Mouse (Mus musculus) neural tube, embryonic 15.5 days (tissue): Measurements from ENCODE around the gene Iqgap2. TPM values are rescaled to one million over a fixed set of nuclear protein-coding genes. Genes with fewer than 3 reads are reported as not detected.

Source experiments
- ATAC-seq: fragments of 200-750 bp; cut with Nextera tagmentation; 2 replicates; pipeline ENCODE4 v1.8.0; 2017; ENCODE audit warnings: mild to moderate bottlenecking, moderate TSS enrichment, moderate library complexity; ENCODE audit not compliant: low FRiP score
- H3K27ac ChIP-seq: fragments of 300-500 bp; sonication (generic); replicated peaks from 2 replicates; pipeline ENCODE4 v1.5.1; 2015; ENCODE audit warnings: mild to moderate bottlenecking, inconsistent platforms
- H3K27me3 ChIP-seq: fragments of 300-500 bp; sonication (generic); replicated peaks from 2 replicates; pipeline ENCODE4 v1.6.1; 2015; ENCODE audit warnings: inconsistent platforms
- H3K36me3 ChIP-seq: fragments of 300-500 bp; sonication (generic); 2 replicates; pipeline ENCODE4 v1.6.1; 2015; ENCODE audit warnings: inconsistent platforms
- H3K4me1 ChIP-seq: fragments of 300-500 bp; sonication (generic); 2 replicates; pipeline ENCODE4 v1.6.1; 2015; ENCODE audit warnings: inconsistent platforms
- H3K4me2 ChIP-seq: fragments of 300-500 bp; sonication (generic); 2 replicates; pipeline ENCODE4 v1.6.1; 2015; ENCODE audit warnings: inconsistent platforms, mild to moderate bottlenecking, moderate library complexity
- H3K4me3 ChIP-seq: fragments of 300-500 bp; sonication (generic); replicated peaks from 2 replicates; pipeline ENCODE4 v1.5.1; 2015; ENCODE audit warnings: mild to moderate bottlenecking, inconsistent platforms
- H3K9ac ChIP-seq: fragments of 300-500 bp; sonication (generic); replicated peaks from 2 replicates; pipeline ENCODE4 v1.6.1; 2015; ENCODE audit warnings: mild to moderate bottlenecking, inconsistent platforms
- H3K9me3 ChIP-seq: fragments of 300-500 bp; sonication (generic); replicated peaks from 2 replicates; pipeline ENCODE4 v1.6.1; 2016; ENCODE audit warnings: inconsistent platforms
- WGBS: fragments of 180-500 bp; shearing (Covaris S2); methylation state at CpG from one replicate; pipeline ENCODE4 v1.1.7; 2015; ENCODE audit warnings: mixed read lengths; 5-methylcytosine and 5-hydroxymethylcytosine counted together
- polyA plus RNA-seq: library from polyadenylated mRNA; unstranded; fragments of >200 nt; fragmentation: Nextera tagmentation; extraction: Ambion mirVana; gene quantifications from 2 replicates; pipeline ENCODE4 v1.2.1, GENCODE M21; 2015

Iqgap2 gene
- polyA plus RNA-seq, 1 experiment from 2014 or later, result 1.9 TPM

GRCm38 (mm10) chr13:95607019-95607418, 284.7 kb downstream of the Iqgap2 start:
- 95% methylated on average over 8 of the region's 8 CpGs for WGBS
- peaks cover 3% of the 10 kb centered on the region; the same call in 1 of the 2 replicates for H3K9me3 ChIP-seq
- no peaks in the 10 kb centered on the region for H3K4me1 ChIP-seq
- no peak overlapping the region for H3K9ac ChIP-seq
- H3K4me2 ChIP-seq, result no peak overlapping the region
- H3K4me3 ChIP-seq, result no peak overlapping the region
- peaks cover 36% of the 10 kb centered on the region for H3K36me3 ChIP-seq
- no peak overlapping the region for H3K27ac ChIP-seq
- ATAC-seq, result no peak
- H3K27me3 ChIP-seq, result no peaks in the 10 kb centered on the region

GRCm38 (mm10) chr13:95604288-95604687, 287.4 kb downstream of the Iqgap2 start:
- Histone ChIP-seq H3K4me3 (no peak overlapping the region), H3K4me1 (no peaks in the 10 kb centered on the region), H3K9ac (no peak overlapping the region), H3K36me3 (peaks cover 38% of the 10 kb centered on the region), H3K9me3 (peaks cover 3% of the 10 kb centered on the region; the same call in 1 of the 2 replicates), H3K27me3 (no peaks in the 10 kb centered on the region), H3K4me2 (no peak overlapping the region), H3K27ac (no peak overlapping the region)
- 98% methylated on average over 25 of the region's 25 CpGs for WGBS
- no peak for ATAC-seq

GRCm38 (mm10) chr13:95599833-95600359, 291.8 kb downstream of the Iqgap2 start:
- H3K4me2 ChIP-seq, result no peak overlapping the region
- no peak overlapping the region for H3K4me3 ChIP-seq
- H3K27ac ChIP-seq, result no peak overlapping the region
- H3K9me3 ChIP-seq, result no peaks in the 10 kb centered on the region
- no peaks in the 10 kb centered on the region for H3K27me3 ChIP-seq
- WGBS, result 73% methylated on average over 3 of the region's 3 CpGs
- no peak overlapping the region for H3K9ac ChIP-seq
- H3K36me3 ChIP-seq, result peaks cover 28% of the 10 kb centered on the region
- no peak for ATAC-seq
- no peaks in the 10 kb centered on the region for H3K4me1 ChIP-seq

- Histone ChIP-seq H3K9ac (no peak overlapping the region), H3K4me2 (no peak overlapping the region), H3K27me3 (no peaks in the 10 kb centered on the region), H3K4me1 (no peaks in the 10 kb centered on the region), H3K36me3 (peaks cover 13% of the 10 kb centered on the region), H3K27ac (no peak overlapping the region), H3K9me3 (no peaks in the 10 kb centered on the region), H3K4me3 (no peak overlapping the region)
- no peak for ATAC-seq
- 90% methylated on average over 18 of the region's 18 CpGs for WGBS
Measured at GRCm38 (mm10) chr13:95598232-95598920, 293.3 kb downstream of the Iqgap2 start.

GRCm38 (mm10) chr13:95597578-95597977, 294.1 kb downstream of the Iqgap2 start:
- Histone ChIP-seq H3K4me2 (no peak overlapping the region), H3K36me3 (0 out of 2 replicates have a peak, but pooled peaks cover 5% of the 10 kb centered on the region), H3K9ac (no peak overlapping the region), H3K4me3 (no peak overlapping the region), H3K27me3 (no peaks in the 10 kb centered on the region), H3K4me1 (no peaks in the 10 kb centered on the region), H3K9me3 (no peaks in the 10 kb centered on the region), H3K27ac (no peak overlapping the region)
- ATAC-seq, result no peak
- 95% methylated on average over 10 of the region's 10 CpGs for WGBS

- no peak overlapping the region for H3K27ac ChIP-seq
- ATAC-seq, result no peak
- WGBS, result 75% methylated on average over 7 of the region's 7 CpGs
- no peaks in the 10 kb centered on the region for H3K9me3 ChIP-seq
- H3K4me2 ChIP-seq, result no peak overlapping the region
- no peak overlapping the region for H3K9ac ChIP-seq
- no peaks in the 10 kb centered on the region for H3K27me3 ChIP-seq
- 0 out of 2 replicates have a peak, but pooled peaks cover 2% of the 10 kb centered on the region for H3K36me3 ChIP-seq
- H3K4me1 ChIP-seq, result no peaks in the 10 kb centered on the region
- no peak overlapping the region for H3K4me3 ChIP-seq
Measured at GRCm38 (mm10) chr13:95596689-95597088, 295.0 kb downstream of the Iqgap2 start.

- Histone ChIP-seq H3K27me3 (no peaks in the 10 kb centered on the region), H3K36me3 (0 out of 2 replicates have a peak, but pooled peaks cover 2% of the 10 kb centered on the region), H3K9ac (no peak overlapping the region), H3K4me1 (no peaks in the 10 kb centered on the region), H3K9me3 (no peaks in the 10 kb centered on the region), H3K4me2 (no peak overlapping the region), H3K27ac (no peak overlapping the region), H3K4me3 (no peak overlapping the region)
- ATAC-seq, result no peak
- 73% methylated on average over 5 of the region's 5 CpGs for WGBS
Measured at GRCm38 (mm10) chr13:95595921-95596320, 295.8 kb downstream of the Iqgap2 start.

- Histone ChIP-seq H3K27ac (no peak overlapping the region), H3K4me3 (no peak overlapping the region), H3K9ac (no peak overlapping the region), H3K4me1 (no peaks in the 10 kb centered on the region), H3K36me3 (no peaks in the 10 kb centered on the region), H3K4me2 (no peak overlapping the region), H3K9me3 (no peaks in the 10 kb centered on the region), H3K27me3 (no peaks in the 10 kb centered on the region)
- no peak for ATAC-seq
- 90% methylated on average over 7 of the region's 7 CpGs for WGBS
Measured at GRCm38 (mm10) chr13:95595411-95595810, 296.3 kb downstream of the Iqgap2 start.

- WGBS, result 92% methylated on average over 10 of the region's 10 CpGs
- H3K9me3 ChIP-seq, result no peaks in the 10 kb centered on the region
- no peaks in the 10 kb centered on the region for H3K27me3 ChIP-seq
- no peak for ATAC-seq
- H3K4me1 ChIP-seq, result no peaks in the 10 kb centered on the region
- no peak overlapping the region for H3K9ac ChIP-seq
- no peak overlapping the region for H3K4me2 ChIP-seq
- no peaks in the 10 kb centered on the region for H3K36me3 ChIP-seq
- no peak overlapping the region for H3K4me3 ChIP-seq
- H3K27ac ChIP-seq, result no peak overlapping the region
Measured at GRCm38 (mm10) chr13:95592860-95593259, 298.9 kb downstream of the Iqgap2 start.

GRCm38 (mm10) chr13:95591606-95592005, 300.1 kb downstream of the Iqgap2 start:
- H3K4me1 ChIP-seq, result no peaks in the 10 kb centered on the region
- no peak for ATAC-seq
- no peak overlapping the region for H3K4me2 ChIP-seq
- 89% methylated on average over 3 of the region's 3 CpGs for WGBS
- H3K4me3 ChIP-seq, result no peak overlapping the region
- H3K36me3 ChIP-seq, result no peaks in the 10 kb centered on the region
- no peak overlapping the region for H3K9ac ChIP-seq
- H3K27ac ChIP-seq, result no peak overlapping the region
- H3K27me3 ChIP-seq, result no peaks in the 10 kb centered on the region
- no peaks in the 10 kb centered on the region for H3K9me3 ChIP-seq

- H3K27ac ChIP-seq, result no peak overlapping the region
- WGBS, result 81% methylated on average over 4 of the region's 4 CpGs
Measured at GRCm38 (mm10) chr13:95587628-95588027, 304.1 kb downstream of the Iqgap2 start.

GRCm38 (mm10) chr13:95584898-95585297, 306.8 kb downstream of the Iqgap2 start:
- Histone ChIP-seq H3K36me3 (no peaks in the 10 kb centered on the region), H3K4me1 (0 out of 2 replicates have a peak, but pooled peaks cover 4% of the 10 kb centered on the region), H3K4me3 (no peak overlapping the region), H3K27ac (no peak overlapping the region), H3K4me2 (no peak overlapping the region), H3K9me3 (no peaks in the 10 kb centered on the region), H3K27me3 (no peaks in the 10 kb centered on the region), H3K9ac (no peak overlapping the region)
- no peak for ATAC-seq
- WGBS, result 88% methylated on average over 5 of the region's 5 CpGs

More at GRCm38 (mm10) chr13:95587628-95588027, 304.1 kb downstream of the Iqgap2 start:
- 0 out of 2 replicates have a peak, but pooled peaks cover 4% of the 10 kb centered on the region for H3K4me1 ChIP-seq
- H3K36me3 ChIP-seq, result no peaks in the 10 kb centered on the region
- no peak overlapping the region for H3K9ac ChIP-seq
- H3K4me2 ChIP-seq, result no peak overlapping the region
- ATAC-seq, result no peak
- no peak overlapping the region for H3K4me3 ChIP-seq
- no peaks in the 10 kb centered on the region for H3K9me3 ChIP-seq
- H3K27me3 ChIP-seq, result no peaks in the 10 kb centered on the region
